Mouse (Mus musculus) forebrain, embryonic 12.5 days (tissue): ENCODE measurements around the gene Numbl. TPM values are rescaled to one million over a fixed set of nuclear protein-coding genes. Genes with fewer than 3 reads are reported as not detected.

Experiments
- ATAC-seq: fragments of 200-750 bp; cut with Nextera tagmentation; 2 replicates; pipeline ENCODE4 v1.8.0; 2017; ENCODE audit warnings: moderate TSS enrichment; ENCODE audit not compliant: low FRiP score
- H3K27ac ChIP-seq: fragments of 300-500 bp; sonication (generic); 2 replicates; pipeline ENCODE4 v1.5.1; 2016; ENCODE audit warnings: mild to moderate bottlenecking
- H3K27me3 ChIP-seq: fragments of 300-500 bp; sonication (generic); 2 replicates; pipeline ENCODE4 v1.6.1; 2016; ENCODE audit warnings: mild to moderate bottlenecking
- H3K36me3 ChIP-seq: fragments of 300-500 bp; sonication (generic); replicated peaks from 2 replicates; pipeline ENCODE4 v1.6.1; 2016; ENCODE audit warnings: mild to moderate bottlenecking
- H3K4me1 ChIP-seq: fragments of 300-500 bp; sonication (generic); 2 replicates; pipeline ENCODE4 v1.6.1; 2016
- H3K4me2 ChIP-seq: fragments of 300-500 bp; sonication (generic); 2 replicates; pipeline ENCODE4 v1.6.1; 2016; ENCODE audit warnings: mild to moderate bottlenecking, moderate library complexity
- H3K4me3 ChIP-seq: fragments of 300-500 bp; sonication (generic); replicated peaks from 2 replicates; pipeline ENCODE4 v1.5.1; 2016; ENCODE audit warnings: mild to moderate bottlenecking
- H3K9ac ChIP-seq: fragments of 300-500 bp; sonication (generic); 2 replicates; pipeline ENCODE4 v1.6.1; 2016; ENCODE audit warnings: mild to moderate bottlenecking
- H3K9me3 ChIP-seq: fragments of 300-500 bp; sonication (generic); 2 replicates; pipeline ENCODE4 v1.6.1; 2016
- WGBS: fragments of 180-500 bp; shearing (Covaris S2); methylation state at CpG from one replicate; pipeline ENCODE4 v1.1.7; 2016; 5-methylcytosine and 5-hydroxymethylcytosine counted together
- polyA plus RNA-seq: library from polyadenylated mRNA; unstranded; fragments of >200 nt; fragmentation: Nextera tagmentation; extraction: Ambion mirVana; gene quantifications from 2 replicates; pipeline ENCODE4 v1.2.1, GENCODE M21; 2016

Numbl gene
- polyA plus RNA-seq, 1 experiment from 2014 or later, result 41.8 TPM

GRCm38 (mm10) chr7:27257046-27257851 lies 984 bp upstream of the Numbl start:
- ATAC-seq, result peak; percentile 6; the same call in 1 of the 2 replicates
- Histone ChIP-seq H3K4me3 (peak overlapping the region; percentile 92), H3K9me3 (no peaks in the 10 kb centered on the region), H3K27ac (peak overlapping the region; percentile 95), H3K27me3 (no peaks in the 10 kb centered on the region), H3K36me3 (peaks cover 20% of the 10 kb centered on the region), H3K9ac (peak overlapping the region; percentile 97; the same call in 1 of the 2 replicates), H3K4me2 (peak overlapping the region; percentile 80), H3K4me1 (peaks cover 56% of the 10 kb centered on the region)
- 10% methylated on average over 27 of the region's 27 CpGs for WGBS

GRCm38 (mm10) chr7:27257852-27258204 lies 405 bp upstream of the Numbl start:
- Histone ChIP-seq H3K4me2 (peak overlapping the region; percentile 80), H3K4me3 (peak overlapping the region; percentile 92), H3K36me3 (peaks cover 20% of the 10 kb centered on the region), H3K4me1 (peaks cover 56% of the 10 kb centered on the region), H3K27ac (peak overlapping the region; percentile 95), H3K9me3 (no peaks in the 10 kb centered on the region), H3K27me3 (no peaks in the 10 kb centered on the region), H3K9ac (peak overlapping the region; percentile 97)
- peak; percentile 46 for ATAC-seq
- 3% methylated on average over 4 of the region's 6 CpGs for WGBS

- H3K27ac ChIP-seq, result peak overlapping the region; percentile 95
- H3K36me3 ChIP-seq, result peaks cover 30% of the 10 kb centered on the region
- no peak for ATAC-seq
- H3K4me1 ChIP-seq, result peaks cover 56% of the 10 kb centered on the region
- peak overlapping the region; percentile 97 for H3K9ac ChIP-seq
- H3K4me3 ChIP-seq, result peak overlapping the region; percentile 92
- no peaks in the 10 kb centered on the region for H3K27me3 ChIP-seq
- H3K9me3 ChIP-seq, result no peaks in the 10 kb centered on the region
- peak overlapping the region; percentile 80 for H3K4me2 ChIP-seq
- WGBS, result 3% methylated on average over 9 of the region's 9 CpGs
These were observed 1.1 kb downstream of the Numbl start for GRCm38 (mm10) chr7:27259271-27259721.

GRCm38 (mm10) chr7:27259771-27260170 lies 1.5 kb downstream of the Numbl start:
- Histone ChIP-seq H3K4me2 (peak overlapping the region; percentile 80), H3K9me3 (no peaks in the 10 kb centered on the region), H3K27ac (peak overlapping the region; percentile 95), H3K27me3 (no peaks in the 10 kb centered on the region), H3K9ac (peak overlapping the region; percentile 97), H3K4me3 (peak overlapping the region; percentile 92), H3K4me1 (peaks cover 56% of the 10 kb centered on the region), H3K36me3 (peaks cover 34% of the 10 kb centered on the region)
- no peak for ATAC-seq
- WGBS, result 32% methylated on average over 5 of the region's 5 CpGs

- H3K4me3 ChIP-seq, result peak overlapping the region; percentile 92
- H3K4me2 ChIP-seq, result peak overlapping the region; percentile 80
- peaks cover 40% of the 10 kb centered on the region for H3K36me3 ChIP-seq
- no peak overlapping the region for H3K27ac ChIP-seq
- WGBS, result 73% methylated on average over 7 of the region's 7 CpGs
- H3K27me3 ChIP-seq, result no peaks in the 10 kb centered on the region
- H3K9ac ChIP-seq, result peak overlapping the region; percentile 97; the same call in 1 of the 2 replicates
- peaks cover 55% of the 10 kb centered on the region for H3K4me1 ChIP-seq
- no peak for ATAC-seq
- no peaks in the 10 kb centered on the region for H3K9me3 ChIP-seq
These were observed 2.6 kb downstream of the Numbl start for GRCm38 (mm10) chr7:27260856-27261255.

- Histone ChIP-seq H3K4me1 (peaks cover 45% of the 10 kb centered on the region), H3K27me3 (no peaks in the 10 kb centered on the region), H3K4me2 (no peak overlapping the region), H3K4me3 (no peak overlapping the region; the same call in 1 of the 2 replicates), H3K9me3 (no peaks in the 10 kb centered on the region), H3K36me3 (peaks cover 48% of the 10 kb centered on the region), H3K27ac (no peak overlapping the region), H3K9ac (no peak overlapping the region)
- 72% methylated on average over 6 of the region's 6 CpGs for WGBS
- ATAC-seq, result no peak
These were observed 3.7 kb downstream of the Numbl start for GRCm38 (mm10) chr7:27261888-27262287.

- no peak for ATAC-seq
- WGBS, result 92% methylated on average over 12 of the region's 12 CpGs
- H3K4me3 ChIP-seq, result no peak overlapping the region
- peaks cover 76% of the 10 kb centered on the region for H3K36me3 ChIP-seq
- H3K9ac ChIP-seq, result no peak overlapping the region
- H3K4me1 ChIP-seq, result peaks cover 24% of the 10 kb centered on the region
- no peak overlapping the region for H3K27ac ChIP-seq
- H3K4me2 ChIP-seq, result no peak overlapping the region
- H3K27me3 ChIP-seq, result no peaks in the 10 kb centered on the region
- no peaks in the 10 kb centered on the region for H3K9me3 ChIP-seq
These were observed 6.5 kb downstream of the Numbl start for GRCm38 (mm10) chr7:27264761-27265160.

GRCm38 (mm10) chr7:27266515-27267128 lies 8.4 kb downstream of the Numbl start:
- ATAC-seq, result no peak
- H3K36me3 ChIP-seq, result peaks cover 94% of the 10 kb centered on the region
- WGBS, result 86% methylated on average over 20 of the region's 20 CpGs

GRCm38 (mm10) chr7:27271423-27271822 lies 13.2 kb downstream of the Numbl start:
- Histone ChIP-seq H3K4me1 (no peaks in the 10 kb centered on the region), H3K4me2 (no peak overlapping the region), H3K36me3 (peaks cover 84% of the 10 kb centered on the region), H3K9ac (no peak overlapping the region), H3K4me3 (no peak overlapping the region), H3K9me3 (no peaks in the 10 kb centered on the region), H3K27ac (no peak overlapping the region), H3K27me3 (no peaks in the 10 kb centered on the region)
- WGBS, result 87% methylated on average over 8 of the region's 8 CpGs
- ATAC-seq, result no peak

More at GRCm38 (mm10) chr7:27266515-27267128, 8.4 kb downstream of the Numbl start:
- H3K9me3 ChIP-seq, result no peaks in the 10 kb centered on the region
- no peaks in the 10 kb centered on the region for H3K27me3 ChIP-seq
- no peak overlapping the region for H3K27ac ChIP-seq
- H3K9ac ChIP-seq, result no peak overlapping the region
- H3K4me1 ChIP-seq, result peaks cover 5% of the 10 kb centered on the region
- no peak overlapping the region for H3K4me2 ChIP-seq
- no peak overlapping the region for H3K4me3 ChIP-seq

GRCm38 (mm10) chr7:27273739-27274351 lies 15.6 kb downstream of the Numbl start:
- Histone ChIP-seq H3K9me3 (no peaks in the 10 kb centered on the region), H3K4me1 (no peaks in the 10 kb centered on the region), H3K4me3 (no peak overlapping the region), H3K27ac (no peak overlapping the region), H3K9ac (no peak overlapping the region), H3K27me3 (no peaks in the 10 kb centered on the region), H3K36me3 (peaks cover 87% of the 10 kb centered on the region), H3K4me2 (no peak overlapping the region)
- WGBS, result 61% methylated on average over 32 of the region's 32 CpGs
- ATAC-seq, result no peak

GRCm38 (mm10) chr7:27274916-27275315 lies 16.7 kb downstream of the Numbl start:
- Histone ChIP-seq H3K4me2 (no peak overlapping the region), H3K4me1 (no peaks in the 10 kb centered on the region), H3K36me3 (peaks cover 87% of the 10 kb centered on the region), H3K4me3 (no peak overlapping the region), H3K27ac (no peak overlapping the region), H3K9me3 (no peaks in the 10 kb centered on the region), H3K9ac (no peak overlapping the region), H3K27me3 (no peaks in the 10 kb centered on the region)
- 93% methylated on average over 4 of the region's 4 CpGs for WGBS
- ATAC-seq, result no peak

- H3K36me3 ChIP-seq, result peaks cover 85% of the 10 kb centered on the region
- H3K4me3 ChIP-seq, result no peak overlapping the region
- no peaks in the 10 kb centered on the region for H3K4me1 ChIP-seq
- H3K27ac ChIP-seq, result no peak overlapping the region
- H3K9me3 ChIP-seq, result no peaks in the 10 kb centered on the region
- ATAC-seq, result no peak
- H3K27me3 ChIP-seq, result no peaks in the 10 kb centered on the region
- H3K4me2 ChIP-seq, result no peak overlapping the region
- H3K9ac ChIP-seq, result no peak overlapping the region
- WGBS, result 62% methylated on average over 7 of the region's 7 CpGs
These were observed 17.8 kb downstream of the Numbl start for GRCm38 (mm10) chr7:27276021-27276420.
